Mouse (Mus musculus) cerebellum, postnatal 4 days (tissue): ENCODE measurements around the gene Prdm15.
A peak's percentile ranks its signal among the peaks of the same experiment; 100 is the strongest.

Source experiments
- DNase-seq, 2 experiments: peaks; one replicate each; pipeline ENCODE4 v3.0.0; 2022; ENCODE audit warnings: low spot score in 2 of 2, mixed read lengths in 1 of 2

The Prdm15 gene

DNA sequence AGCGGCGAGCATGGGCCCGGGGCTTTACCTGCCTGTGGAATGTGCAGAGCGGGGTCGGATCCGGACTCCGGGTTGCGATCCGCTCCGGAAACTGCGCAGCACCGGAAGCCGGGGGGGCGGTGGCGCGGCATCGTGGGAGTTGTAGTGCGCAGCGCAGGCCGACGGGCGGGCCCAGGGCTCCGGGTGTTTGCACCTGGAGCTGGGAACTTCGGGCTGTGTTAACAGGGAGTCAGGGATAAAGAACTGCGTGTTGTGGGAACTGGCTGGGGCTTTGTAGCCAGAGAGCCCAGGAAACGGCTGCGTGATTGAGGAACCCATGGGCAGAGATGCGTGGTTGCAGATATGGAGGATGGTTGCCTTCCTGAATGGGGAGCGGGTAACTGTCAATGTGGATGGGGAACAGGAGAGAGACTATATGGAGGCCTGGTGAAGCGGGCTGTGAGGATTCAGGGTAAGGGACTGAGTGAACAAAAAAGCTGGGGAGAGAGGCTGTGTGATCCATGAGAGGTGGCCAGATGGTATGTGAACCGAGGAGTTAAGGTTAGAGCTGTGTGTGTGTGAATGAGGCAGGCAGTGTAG lies at the start of gene Prdm15:
Gene Prdm15 (minus strand): TSS at position 110 of the 579 bp plus-strand sequence.
- peak; percentile 79 to 88 for DNase-seq

DNA sequence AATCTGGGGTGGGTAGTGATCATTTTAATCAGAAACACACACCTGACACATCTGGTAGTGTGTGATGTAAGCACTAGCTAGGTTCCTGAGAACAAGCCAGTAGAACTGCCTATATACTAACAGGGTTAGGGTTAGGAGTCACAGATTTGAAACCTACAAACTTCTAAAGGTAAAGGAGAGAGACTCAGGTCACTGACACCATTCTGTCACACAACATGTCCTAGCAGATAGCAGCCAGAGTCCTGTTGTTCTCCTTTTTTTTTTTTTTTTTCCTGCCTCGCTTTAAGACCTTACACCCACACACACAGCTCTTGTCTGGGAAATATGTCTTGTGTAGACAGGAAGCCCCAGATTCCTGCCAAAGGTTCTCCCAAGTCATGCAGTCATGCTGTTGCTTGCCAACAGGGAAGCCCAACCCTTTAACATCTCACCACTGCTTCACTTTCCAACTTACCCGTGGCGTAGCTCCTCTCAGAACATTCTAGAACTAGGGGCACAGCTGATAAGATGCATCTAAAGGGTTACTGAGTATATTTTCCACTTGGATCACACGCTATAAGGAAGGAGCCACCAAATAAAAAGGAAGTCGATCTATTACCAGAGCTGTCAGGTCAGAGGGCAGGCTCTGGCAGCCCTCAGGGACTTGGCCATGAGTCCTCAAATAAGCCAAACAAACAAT lies 45.8 kb upstream of the Prdm15 start:
- DNase-seq = no peak

DNA sequence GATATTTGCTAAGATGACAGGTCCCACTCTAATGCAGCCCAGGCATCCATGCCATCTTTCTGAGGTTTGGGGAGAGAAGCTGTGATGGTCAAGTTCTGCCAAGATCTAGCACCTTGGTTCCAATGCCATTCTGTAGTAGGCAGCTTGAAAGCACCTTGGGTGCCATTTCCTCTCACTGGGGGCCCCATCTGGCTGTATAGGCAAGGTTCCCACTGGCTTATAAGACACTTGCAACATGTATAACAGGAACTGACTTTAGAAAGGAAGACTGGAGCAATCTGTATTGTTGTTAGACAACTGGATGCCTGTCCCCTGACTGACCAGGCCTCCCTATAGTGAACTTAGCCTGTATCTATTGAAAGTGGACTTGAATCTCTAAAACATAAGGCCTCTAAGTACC lies 36.1 kb upstream of the Prdm15 start:
- DNase-seq = no peak

DNA sequence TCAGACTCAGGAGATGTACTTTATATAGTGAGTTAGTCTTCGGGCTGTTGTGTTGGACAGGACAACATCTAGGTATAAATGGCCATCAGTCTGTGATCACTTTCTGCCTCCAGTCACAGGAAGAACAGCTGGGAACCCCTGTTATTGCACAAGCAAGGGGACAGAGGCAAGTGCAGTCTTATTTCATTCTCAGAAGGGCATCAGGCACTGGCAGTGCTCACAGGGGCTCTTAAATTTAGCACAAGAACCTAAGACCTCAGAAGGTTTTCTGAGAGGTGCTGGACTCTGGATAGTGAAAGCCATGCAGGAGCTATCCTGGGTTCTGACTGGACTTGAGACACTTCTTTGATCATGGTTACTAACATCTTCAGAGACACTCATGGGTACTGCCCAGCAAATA lies 32.0 kb upstream of the Prdm15 start:
- DNase-seq = no peak

DNA sequence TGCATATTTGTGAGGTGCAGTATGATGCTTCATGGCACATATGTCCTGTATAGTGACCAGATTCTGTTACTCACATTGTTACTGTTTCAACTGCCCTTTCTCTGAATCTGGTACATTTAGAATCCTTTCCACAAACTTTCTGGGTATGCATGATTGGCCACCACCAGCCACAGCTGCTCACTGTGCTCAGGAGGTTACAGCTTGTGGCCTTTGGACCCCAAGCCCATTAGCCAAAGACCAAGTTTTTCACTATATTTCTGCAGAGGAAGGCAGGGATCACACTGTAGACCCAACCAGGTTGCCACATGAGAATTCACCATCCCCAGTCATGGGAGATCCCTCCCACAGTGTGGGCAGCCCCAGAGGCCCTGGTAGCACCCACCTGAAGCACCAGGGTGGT lies 31.2 kb upstream of the Prdm15 start:
- DNase-seq = no peak

DNA sequence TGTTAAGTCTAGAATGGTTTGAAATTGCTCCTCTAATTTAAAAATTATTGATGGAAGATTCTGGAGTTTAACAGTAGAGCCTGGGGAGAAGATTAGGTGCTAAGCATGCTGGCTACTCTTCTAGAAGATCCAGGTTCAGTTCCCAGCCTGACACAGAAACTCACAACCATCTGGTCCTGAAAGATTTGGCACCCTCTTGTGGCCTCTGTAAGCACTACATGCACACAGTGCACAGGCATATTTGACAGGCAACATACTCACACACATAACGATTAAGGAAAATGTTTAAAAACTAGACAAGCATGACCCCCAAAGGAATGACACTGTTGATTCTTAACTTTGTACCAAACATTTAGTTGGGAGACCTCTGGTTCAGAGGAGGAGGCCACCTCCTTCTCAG lies 27.5 kb upstream of the Prdm15 start:
- DNase-seq = peak in 1 of 2 experiments; percentile 59

DNA sequence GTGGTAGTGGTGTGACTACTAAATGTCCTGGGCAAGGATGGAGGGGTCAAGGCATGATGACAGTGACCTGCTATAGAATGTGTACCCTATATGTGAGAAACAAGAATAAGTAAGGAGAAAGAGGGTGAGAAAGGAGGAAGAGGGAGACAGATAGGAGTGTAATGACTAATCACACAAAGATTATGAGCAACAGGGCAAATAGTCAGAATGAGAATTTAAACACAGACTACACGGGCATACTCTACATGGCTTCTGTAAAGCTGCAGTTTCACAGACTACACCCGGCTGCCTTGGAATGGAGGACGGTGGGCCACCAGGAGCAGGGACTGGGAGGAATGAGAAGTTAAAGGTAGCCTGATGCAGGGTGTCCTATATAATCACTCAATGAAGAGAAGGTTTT lies 25.9 kb upstream of the Prdm15 start:
- no peak for DNase-seq

DNA sequence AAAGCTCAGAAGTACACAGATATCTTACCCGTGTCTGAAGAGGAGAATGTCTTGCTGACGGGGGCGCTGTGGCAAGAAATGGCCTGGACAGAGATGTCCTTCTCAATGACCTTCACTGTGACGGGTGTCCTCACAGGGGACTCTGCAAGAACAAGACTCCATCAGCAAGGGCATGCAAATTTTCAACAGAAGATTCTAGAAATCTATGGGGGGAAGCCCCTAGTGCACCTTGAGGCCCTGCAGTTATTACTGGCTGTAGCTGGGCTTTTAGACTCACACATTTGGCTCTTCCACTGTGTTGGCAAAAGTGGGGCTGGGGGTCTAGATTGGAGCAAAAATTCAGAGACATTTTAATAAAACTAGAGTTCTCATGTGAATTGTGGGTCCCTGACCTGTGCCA lies 23.5 kb upstream of the Prdm15 start:
- no peak for DNase-seq

DNA sequence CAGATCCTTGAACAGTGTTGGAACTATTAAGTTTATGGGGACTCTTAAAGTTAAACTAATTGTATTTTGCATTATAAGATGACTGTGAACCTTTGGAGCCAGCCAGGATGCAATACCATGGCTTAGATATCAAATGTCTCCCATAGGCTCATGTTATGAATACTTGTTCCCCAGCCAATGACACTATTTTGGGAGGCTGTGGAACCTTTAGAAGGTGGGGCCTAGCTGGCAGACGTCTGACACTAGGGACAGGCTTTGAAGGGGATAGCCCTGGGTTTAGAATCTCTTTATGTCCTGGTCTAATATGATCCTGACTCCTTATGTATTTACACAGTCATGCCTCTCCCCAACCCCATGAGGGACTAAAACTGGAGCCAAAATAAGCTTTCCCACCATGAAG lies 22.7 kb upstream of the Prdm15 start:
- DNase-seq = no peak

DNA sequence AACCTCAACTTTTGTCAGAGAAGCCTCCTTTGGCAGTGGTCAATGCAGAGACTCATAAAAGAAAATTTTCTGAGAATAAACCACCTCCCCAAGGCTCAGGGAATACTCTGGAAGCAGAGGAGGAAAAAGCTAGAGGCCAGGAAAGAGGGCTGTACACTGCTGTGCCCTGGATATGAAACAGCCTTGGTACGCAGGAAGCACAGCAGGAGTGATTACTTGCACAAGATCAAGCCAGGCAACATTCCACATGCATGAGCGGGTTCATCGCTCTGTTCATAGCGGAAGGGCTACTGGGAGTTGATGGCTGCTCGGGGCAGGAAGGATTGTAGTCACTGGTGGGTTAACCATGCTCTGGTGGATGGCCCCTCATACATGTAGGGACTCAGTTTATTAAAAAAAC lies 21.0 kb upstream of the Prdm15 start:
- peak in 1 of 2 experiments; percentile 19 for DNase-seq

DNA sequence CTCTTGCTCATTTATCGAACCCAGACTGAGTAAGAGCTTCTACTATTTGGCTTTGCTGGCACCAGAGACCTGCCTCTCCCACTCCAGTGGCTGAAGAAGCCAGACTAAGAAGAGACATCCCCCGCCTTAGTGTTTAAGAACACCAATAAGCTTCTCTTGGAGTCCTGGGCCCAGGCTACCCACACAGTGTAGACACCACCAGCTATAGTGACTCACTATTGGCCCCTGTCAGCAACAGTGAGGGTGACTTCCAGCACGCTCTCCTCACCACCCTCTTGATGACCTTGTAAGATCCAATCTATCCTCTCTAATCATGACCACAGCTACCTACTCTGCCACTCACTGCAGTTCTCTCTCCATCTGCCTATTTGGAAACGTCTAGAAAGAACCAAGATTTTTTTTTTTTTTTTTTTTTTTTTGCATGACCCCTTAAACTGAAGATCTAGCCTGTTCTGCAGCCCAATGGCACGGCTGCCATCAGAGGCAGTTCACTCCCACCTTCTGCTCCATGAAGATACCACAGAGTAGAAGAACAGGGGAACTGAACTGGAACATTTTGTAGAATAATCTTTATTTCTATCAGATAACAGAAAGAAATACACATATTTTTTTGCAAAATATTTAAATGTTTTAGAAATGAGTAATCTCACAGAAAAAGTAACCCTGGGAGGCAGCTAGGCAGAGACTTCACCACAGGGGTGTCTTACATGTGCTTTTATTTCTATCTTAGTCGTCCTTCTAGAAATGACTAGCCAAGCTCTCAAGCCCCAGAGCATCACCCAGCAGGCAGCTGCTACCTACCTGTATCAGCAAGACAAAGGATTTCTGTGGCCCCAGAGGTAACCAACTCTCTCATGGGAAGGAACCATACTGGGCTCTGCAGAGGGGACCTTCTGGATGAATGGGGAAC lies 17.8 kb upstream of the Prdm15 start:
- DNase-seq = no peak

DNA sequence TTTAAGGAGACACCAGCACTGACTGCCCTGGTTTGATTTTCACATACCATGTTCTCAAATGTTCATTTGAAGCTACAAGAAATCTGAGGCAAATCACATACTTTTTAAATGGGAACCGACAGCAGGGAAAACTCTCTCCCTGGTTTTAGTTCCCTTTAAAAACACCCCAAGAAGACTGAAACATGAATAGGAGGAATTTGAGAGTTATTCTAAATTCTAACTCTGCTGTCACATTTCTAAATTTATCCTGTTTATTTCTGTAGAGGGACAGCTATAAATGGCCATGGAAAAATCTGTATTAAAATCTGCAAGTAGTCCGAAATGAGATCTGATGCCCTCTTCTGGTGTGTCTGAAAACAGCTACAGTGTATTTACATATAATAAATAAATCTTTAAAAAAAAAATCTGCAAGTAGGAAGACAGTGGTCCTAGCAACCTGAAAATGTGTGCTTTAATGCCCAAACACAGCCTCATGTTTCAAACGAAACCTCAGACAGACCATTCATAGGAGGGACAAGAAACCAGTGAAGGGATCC lies 12.3 kb upstream of the Prdm15 start:
- no peak for DNase-seq

DNA sequence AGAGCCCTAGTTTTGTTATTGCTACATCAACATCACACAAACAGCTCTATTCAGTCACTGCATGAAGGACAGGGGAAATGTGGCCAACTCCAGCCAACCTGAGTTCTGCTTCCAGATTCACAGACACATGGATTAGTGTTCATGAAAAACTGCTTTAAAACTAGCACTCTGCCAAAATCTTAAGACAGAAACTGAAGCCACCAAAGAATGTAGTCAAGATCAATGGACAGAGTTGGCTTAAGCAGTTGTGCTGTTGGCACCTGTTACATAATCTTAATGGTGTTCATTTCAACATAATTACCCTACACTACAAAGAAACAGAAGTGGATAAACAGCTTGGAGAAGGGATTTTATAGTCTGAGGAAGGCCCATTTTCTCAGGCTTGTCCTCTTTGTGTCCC lies 4.4 kb upstream of the Prdm15 start:
- no peak for DNase-seq

DNA sequence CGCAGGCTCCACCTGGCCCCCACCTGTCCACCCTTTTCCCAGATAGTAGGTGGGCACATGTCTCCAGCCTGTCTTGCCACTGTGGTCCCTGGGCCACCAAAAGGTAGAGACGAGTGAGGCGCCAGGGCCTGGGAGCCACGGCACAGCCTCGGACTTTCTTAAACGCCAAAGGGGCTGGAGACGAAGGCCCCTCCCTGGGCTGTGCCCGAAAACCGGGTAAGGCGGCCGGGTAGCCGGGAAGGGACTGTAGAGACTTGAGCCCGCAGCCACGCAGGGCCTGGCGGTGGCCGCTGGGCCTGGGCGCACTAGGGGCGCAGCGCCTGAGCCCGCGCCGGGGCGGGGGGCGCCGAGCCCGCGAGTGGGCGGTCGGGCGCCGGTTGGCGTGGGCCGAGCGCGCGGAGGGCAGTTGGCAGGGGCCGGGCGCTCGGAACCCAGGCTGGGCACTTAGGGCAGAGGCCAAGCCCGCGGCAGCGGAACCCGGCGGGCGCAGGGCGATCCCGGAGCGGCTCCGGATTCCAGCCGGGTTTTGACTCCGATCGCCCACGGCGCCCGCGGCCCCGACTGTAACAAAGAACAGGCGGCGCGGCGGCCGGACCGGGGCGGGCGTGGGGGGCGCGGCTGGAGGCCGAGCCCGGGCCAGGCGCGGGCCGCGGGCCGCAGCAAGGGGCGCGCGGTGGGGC lies 449 bp downstream of the Prdm15 start:
- DNase-seq = peak; percentile 75 to 88

DNA sequence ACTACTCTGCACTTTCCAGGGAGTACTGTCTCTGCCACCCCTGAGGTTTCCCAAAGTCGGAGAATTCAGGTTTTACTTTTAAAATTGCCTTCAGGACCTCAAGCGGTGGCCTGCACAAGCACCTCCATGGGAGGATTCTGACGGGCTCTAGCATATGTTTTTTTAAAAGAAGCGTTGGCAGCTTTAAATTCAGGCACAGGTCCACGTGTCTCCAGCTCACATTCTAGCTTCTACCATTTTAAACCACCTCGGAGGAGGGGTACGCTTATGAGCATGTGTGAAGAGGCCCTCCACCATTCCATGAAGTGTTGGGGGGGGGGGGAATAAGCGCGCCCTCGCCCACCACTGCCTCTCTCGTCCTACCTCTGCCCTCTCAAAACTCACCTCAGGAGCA lies 986 bp downstream of the Prdm15 start:
- DNase-seq = no peak

DNA sequence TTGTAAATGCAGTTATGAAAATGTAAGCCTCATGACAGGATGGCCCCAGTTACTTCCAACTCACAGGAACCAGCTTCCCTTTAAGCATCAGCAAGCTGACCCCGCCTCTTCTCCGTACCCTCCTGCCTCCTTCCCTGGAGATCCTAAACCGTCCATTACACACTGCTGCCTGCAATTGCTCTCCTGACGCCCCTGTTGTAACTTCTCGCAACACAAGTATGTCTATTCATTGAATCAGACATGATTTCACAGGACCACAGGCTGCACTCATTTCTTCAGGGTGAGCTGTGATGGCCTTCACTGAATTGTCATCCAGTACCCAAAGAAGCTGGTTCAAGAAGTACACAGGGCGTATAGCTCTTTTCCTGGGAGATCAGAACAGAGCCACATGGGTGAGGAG lies 2.8 kb downstream of the Prdm15 start:
- no peak for DNase-seq

DNA sequence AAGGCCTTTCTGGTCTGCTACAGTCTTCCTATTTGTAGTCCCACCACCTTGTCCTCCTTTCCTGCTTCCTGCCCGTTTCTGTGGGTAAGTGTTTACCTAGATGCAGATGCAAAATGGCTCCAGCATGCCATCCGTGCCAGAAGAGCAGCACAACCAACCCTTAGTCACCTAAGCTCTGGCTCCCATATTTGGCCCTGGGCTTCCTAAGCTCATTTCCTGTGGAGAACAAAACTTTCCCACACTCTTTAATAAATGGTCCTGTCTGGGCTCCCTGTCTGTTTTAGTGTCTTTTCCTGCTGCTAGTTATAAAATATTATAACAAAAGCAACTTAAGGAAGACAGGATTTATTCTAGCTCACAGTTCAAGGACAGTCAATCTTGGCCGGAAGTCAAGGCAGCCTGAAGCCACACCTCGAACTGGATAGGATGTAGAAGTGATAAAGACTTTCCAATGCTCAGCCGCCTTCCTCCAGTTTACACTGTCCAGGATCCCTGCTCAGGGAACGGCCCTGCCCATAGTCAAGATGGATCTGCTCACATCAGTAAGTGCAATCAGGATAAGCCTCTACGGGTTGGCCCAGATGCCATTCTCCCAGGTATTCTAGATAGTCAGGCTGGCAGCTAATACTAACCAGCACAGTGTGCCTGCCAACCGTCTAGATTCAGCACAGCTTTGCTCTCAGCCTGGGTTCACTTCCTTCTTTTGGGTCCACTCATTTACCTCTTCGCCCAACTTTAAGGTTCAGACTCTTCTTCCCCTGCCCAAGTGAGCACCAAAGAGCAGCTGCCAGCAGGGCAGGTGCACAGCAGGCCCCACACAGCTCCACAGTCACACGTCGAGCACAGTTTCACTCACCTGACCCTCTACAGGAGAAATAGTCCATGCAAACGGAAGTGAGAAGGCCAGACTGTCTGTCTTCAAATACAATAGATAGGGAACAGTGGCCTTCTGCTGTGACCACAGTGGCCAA lies 6.4 kb downstream of the Prdm15 start:
- DNase-seq = no peak

DNA sequence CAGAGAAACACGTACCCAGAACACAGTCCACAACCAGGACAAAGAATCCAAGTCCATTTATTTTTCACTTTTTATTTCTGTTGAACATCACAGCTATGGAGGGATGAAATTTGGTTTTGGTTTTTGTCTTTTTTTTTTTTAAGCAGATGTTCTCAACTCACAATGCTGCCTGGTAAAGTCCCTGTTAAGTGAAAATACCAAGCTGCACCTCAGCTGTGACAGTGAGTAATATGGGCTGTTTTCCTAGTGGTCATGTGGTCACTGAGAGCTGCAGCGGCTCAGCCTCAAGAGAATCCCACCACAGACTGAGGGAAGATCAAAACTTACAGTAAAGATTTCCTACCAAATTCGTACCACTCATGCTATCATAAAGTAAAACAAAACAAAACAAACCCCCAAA lies 19.5 kb downstream of the Prdm15 start:
- DNase-seq = no peak

DNA sequence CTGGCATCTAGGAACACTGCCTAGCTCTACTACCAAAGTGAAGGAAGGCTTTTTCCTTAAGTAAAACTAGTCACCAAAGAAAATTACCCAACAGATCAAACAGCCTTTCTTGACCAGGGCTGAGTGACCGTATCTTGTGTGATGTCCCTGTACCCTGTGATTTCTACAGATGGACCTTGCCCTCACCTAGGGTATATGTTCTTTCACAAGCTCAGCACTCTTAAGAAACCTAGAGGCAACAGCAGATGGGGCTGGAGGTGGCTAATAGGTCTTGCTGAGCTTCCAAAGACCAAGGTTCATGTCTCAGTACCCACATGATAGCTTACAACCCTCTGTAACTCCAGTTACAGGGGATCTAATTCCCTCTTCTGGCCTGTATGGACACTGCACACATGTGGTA lies 23.4 kb downstream of the Prdm15 start:
- no peak for DNase-seq

DNA sequence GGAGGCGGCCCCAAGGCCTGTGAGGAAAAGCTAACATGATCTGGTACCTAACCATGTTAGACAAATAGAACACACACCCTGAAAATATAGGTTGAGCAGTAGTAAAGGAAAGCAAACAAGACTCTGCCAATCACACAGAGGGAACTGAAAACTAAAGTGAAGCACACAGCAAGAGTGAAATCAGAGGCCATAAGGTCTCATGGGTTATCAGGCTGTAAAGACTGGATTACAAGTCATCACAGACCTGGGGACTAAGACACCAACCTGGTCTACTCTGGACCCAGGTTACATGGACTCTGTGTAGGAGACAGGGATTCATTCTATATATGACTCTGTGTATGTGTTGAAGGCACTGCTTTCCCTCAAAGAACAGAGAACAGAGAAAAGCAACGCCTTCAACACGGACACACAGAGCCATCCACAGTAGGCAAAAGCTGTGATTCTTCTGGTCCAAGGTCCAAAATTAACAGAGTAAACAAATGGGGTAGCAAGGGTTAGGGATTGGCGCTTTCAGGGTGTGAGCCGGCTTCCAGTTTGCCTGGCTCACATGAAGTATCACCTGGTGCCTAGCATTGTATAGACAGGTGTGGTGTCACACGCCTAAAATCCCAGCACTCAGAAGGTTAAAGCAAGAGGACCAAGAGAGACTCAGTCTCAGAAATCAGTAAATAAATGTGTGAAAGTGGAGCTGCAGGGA lies 28.2 kb downstream of the Prdm15 start:
- DNase-seq = no peak
